Mouse (Mus musculus): ENCODE data around the gene Tsc22d2. TPM values are rescaled to one million over a fixed set of nuclear protein-coding genes. Genes with fewer than 3 reads are reported as not detected.

Gene Tsc22d2
- total RNA-seq (2021): 10 to 100 TPM; 41.0 to 43.1 TPM
- long read RNA-seq, full-length matches to known transcripts: 48 of 50 reads
- long read RNA-seq, partial matches to known transcripts: 1 of 50 reads
- long read RNA-seq, other reads (novel, unspliced or antisense): 1 of 50 reads

- peak; percentile 94 to 97 for DNase-seq (ENCODE audit: low spot score in 2 of 2)
Measured at GRCm38 (mm10) chr3:58414234-58414938, at the start of gene Tsc22d2. Gene Tsc22d2 (plus strand): TSS chr3:58414715.

GRCm38 (mm10) chr3:58366756-58367155 lies 47.8 kb upstream of the Tsc22d2 start:
- no peak for DNase-seq (ENCODE audit: low spot score in 2 of 2)

- DNase-seq (ENCODE audit: low spot score in 2 of 2): no peak
Measured at GRCm38 (mm10) chr3:58370811-58371210, 43.7 kb upstream of the Tsc22d2 start.

GRCm38 (mm10) chr3:58372066-58372904 lies 42.2 kb upstream of the Tsc22d2 start:
- peak; percentile 35 to 72 for DNase-seq (ENCODE audit: low spot score in 2 of 2)

- DNase-seq (ENCODE audit: low spot score in 2 of 2): no peak
Measured at GRCm38 (mm10) chr3:58372905-58373208, 41.7 kb upstream of the Tsc22d2 start.

GRCm38 (mm10) chr3:58374281-58374680 lies 40.2 kb upstream of the Tsc22d2 start:
- no peak for DNase-seq (ENCODE audit: low spot score in 2 of 2)

GRCm38 (mm10) chr3:58376713-58377112 lies 37.8 kb upstream of the Tsc22d2 start:
- DNase-seq (ENCODE audit: low spot score in 2 of 2): no peak

GRCm38 (mm10) chr3:58377589-58378134 lies 36.9 kb upstream of the Tsc22d2 start:
- no peak for DNase-seq (ENCODE audit: low spot score in 2 of 2)

- no peak for DNase-seq (ENCODE audit: low spot score in 2 of 2)
Measured at GRCm38 (mm10) chr3:58382676-58383075, 31.8 kb upstream of the Tsc22d2 start.

GRCm38 (mm10) chr3:58385060-58385459 lies 29.5 kb upstream of the Tsc22d2 start:
- DNase-seq (ENCODE audit: low spot score in 2 of 2): no peak

- DNase-seq (ENCODE audit: low spot score in 2 of 2): no peak
Measured at GRCm38 (mm10) chr3:58388731-58389130, 25.8 kb upstream of the Tsc22d2 start.

GRCm38 (mm10) chr3:58398541-58398940 lies 16.0 kb upstream of the Tsc22d2 start:
- no peak for DNase-seq (ENCODE audit: low spot score in 2 of 2)

GRCm38 (mm10) chr3:58399931-58400330 lies 14.6 kb upstream of the Tsc22d2 start:
- no peak for DNase-seq (ENCODE audit: low spot score in 2 of 2)

- no peak for DNase-seq (ENCODE audit: low spot score in 2 of 2)
Measured at GRCm38 (mm10) chr3:58411669-58412068, 2.8 kb upstream of the Tsc22d2 start.

- DNase-seq (ENCODE audit: low spot score in 2 of 2): no peak
Measured at GRCm38 (mm10) chr3:58413671-58414070, 844 bp upstream of the Tsc22d2 start.

- DNase-seq (ENCODE audit: low spot score in 2 of 2): peak; percentile 50 to 68
Measured at GRCm38 (mm10) chr3:58414986-58415883, 720 bp downstream of the Tsc22d2 start.

- peak; percentile 69 to 84 for DNase-seq (ENCODE audit: low spot score in 2 of 2)
Measured at GRCm38 (mm10) chr3:58415884-58416725, 1.6 kb downstream of the Tsc22d2 start.

- peak; percentile 42 to 55 for DNase-seq (ENCODE audit: low spot score in 2 of 2)
Measured at GRCm38 (mm10) chr3:58416726-58417437, 2.4 kb downstream of the Tsc22d2 start.
